Mouse (Mus musculus) small intestine, adult 2 months (tissue): Measurements from ENCODE around the gene Jkamp. TPM values are rescaled to one million over a fixed set of nuclear protein-coding genes. Genes with fewer than 3 reads are reported as not detected.

Experiments used
- H3K27ac ChIP-seq: fragments of 200-500 bp; 2 replicates; pipeline ENCODE4 v1.5.1; 2012; ENCODE audit warnings: low read depth, low read length, control low read depth, inconsistent platforms; ENCODE audit not compliant: insufficient read depth
- H3K27me3 ChIP-seq: fragments of 200-500 bp; 2 replicates; pipeline ENCODE4 v1.6.1; 2012; ENCODE audit warnings: mild to moderate bottlenecking, moderate library complexity, low read length, inconsistent platforms; ENCODE audit not compliant: control insufficient read depth, insufficient read depth
- H3K36me3 ChIP-seq: fragments of 200-500 bp; 2 replicates; pipeline ENCODE4 v1.6.1; 2012; ENCODE audit warnings: mild to moderate bottlenecking, low read length, control low read depth, inconsistent platforms; ENCODE audit not compliant: control insufficient read depth, insufficient read depth
- H3K4me1 ChIP-seq: fragments of 200-500 bp; 2 replicates; pipeline ENCODE4 v1.6.1; 2012; ENCODE audit warnings: low read length, inconsistent platforms, mixed read lengths; ENCODE audit not compliant: control insufficient read depth, insufficient read depth, insufficient read length
- H3K4me3 ChIP-seq: fragments of 200-500 bp; 2 replicates; pipeline ENCODE4 v1.5.1; 2012; ENCODE audit warnings: low read depth, mild to moderate bottlenecking, control low read depth, inconsistent platforms, low read length, moderate library complexity
- CTCF ChIP-seq: fragments of 200-500 bp; IDR thresholded peaks from 2 replicates; pipeline ENCODE4 v1.5.1; 2012; ENCODE audit warnings: low read depth, mild to moderate bottlenecking, control low read depth, inconsistent platforms, low read length, moderate library complexity, mixed read lengths; ENCODE audit not compliant: insufficient replicate concordance, insufficient read length; ENCODE audit errors: extremely low read depth
- POLR2A ChIP-seq: fragments of 200-500 bp; IDR thresholded peaks from 2 replicates; pipeline ENCODE4 v1.6.1; 2012; ENCODE audit warnings: low read depth, mild to moderate bottlenecking, control low read depth, inconsistent platforms, low read length, moderate library complexity
- WGBS: fragments of 180-500 bp; shearing (Covaris S2); methylation state at CpG from one replicate; pipeline ENCODE4 v1.1.7; 2018; 5-methylcytosine and 5-hydroxymethylcytosine counted together
- polyA plus RNA-seq: library from polyadenylated mRNA; depleted of rRNA; stranded (reverse); fragments of >200 nt; gene quantifications from 2 replicates; pipeline ENCODE4 v1.2.3, GENCODE M21; 2012

The Jkamp gene
- polyA plus RNA-seq, 1 experiment = 20.4 TPM

- H3K27me3 ChIP-seq = no peaks in the 10 kb centered on the region
- WGBS = 95% methylated on average over 3 of the region's 3 CpGs
- H3K27ac ChIP-seq = no peak overlapping the region
- no peaks in the 10 kb centered on the region for H3K36me3 ChIP-seq
- TF ChIP-seq CTCF (no peak), POLR2A (no peak)
- H3K4me1 ChIP-seq = 0 out of 2 replicates have a peak, but pooled peaks cover 2% of the 10 kb centered on the region
- H3K4me3 ChIP-seq = no peak overlapping the region
These were observed 7.1 kb upstream of the Jkamp start for GRCm38 (mm10) chr12:72078248-72078647.

GRCm38 (mm10) chr12:72081961-72082360, 3.4 kb upstream of the Jkamp start:
- Histone ChIP-seq H3K27me3 (no peaks in the 10 kb centered on the region), H3K27ac (no peak overlapping the region), H3K4me3 (no peak overlapping the region), H3K36me3 (no peaks in the 10 kb centered on the region), H3K4me1 (peaks cover 7% of the 10 kb centered on the region)
- no peak for TF ChIP-seq POLR2A
- no peak for TF ChIP-seq CTCF
- whole genome bisulfite sequencing = 80% methylated on average over 3 of the region's 3 CpGs

GRCm38 (mm10) chr12:72082370-72082769, 3.0 kb upstream of the Jkamp start:
- Histone ChIP-seq H3K36me3 (no peaks in the 10 kb centered on the region), H3K4me3 (peak overlapping the region; percentile 61), H3K4me1 (peaks cover 7% of the 10 kb centered on the region), H3K27me3 (no peaks in the 10 kb centered on the region), H3K27ac (no peak overlapping the region)
- WGBS = 19% methylated on average over 18 of the region's 18 CpGs
- TF ChIP-seq CTCF = no peak
- TF ChIP-seq POLR2A = no peak

- Histone ChIP-seq H3K36me3 (no peaks in the 10 kb centered on the region), H3K4me1 (peaks cover 7% of the 10 kb centered on the region), H3K27ac (no peak overlapping the region), H3K27me3 (no peaks in the 10 kb centered on the region), H3K4me3 (no peak overlapping the region)
- WGBS = 71% methylated on average over 9 of the region's 9 CpGs
- TF ChIP-seq POLR2A (no peak), CTCF (no peak)
These were observed 2.1 kb upstream of the Jkamp start for GRCm38 (mm10) chr12:72083265-72083664.

- H3K27me3 ChIP-seq = no peaks in the 10 kb centered on the region
- TF ChIP-seq CTCF = no peak
- peak overlapping the region; percentile 80 for H3K4me3 ChIP-seq
- WGBS = 6% methylated on average over 46 of the region's 46 CpGs
- peaks cover 7% of the 10 kb centered on the region for H3K4me1 ChIP-seq
- H3K27ac ChIP-seq = peak overlapping the region; percentile 38; the same call in 1 of the 2 replicates
- H3K36me3 ChIP-seq = no peaks in the 10 kb centered on the region
These were observed 947 bp upstream of the Jkamp start for GRCm38 (mm10) chr12:72084261-72085023.

GRCm38 (mm10) chr12:72085024-72085328, 413 bp upstream of the Jkamp start:
- TF ChIP-seq CTCF (no peak), POLR2A (no peak)
- WGBS = 0% methylated on average over 31 of the region's 31 CpGs
- H3K4me3 ChIP-seq = peak overlapping the region; percentile 80

GRCm38 (mm10) chr12:72086166-72086825, 907 bp downstream of the Jkamp start:
- TF ChIP-seq CTCF (no peak), POLR2A (no peak)

More at GRCm38 (mm10) chr12:72085024-72085328, 413 bp upstream of the Jkamp start:
- Histone ChIP-seq H3K36me3 (peaks cover under 1% of the 10 kb centered on the region; the same call in 1 of the 2 replicates), H3K27me3 (no peaks in the 10 kb centered on the region), H3K4me1 (peaks cover 7% of the 10 kb centered on the region), H3K27ac (peak overlapping the region; percentile 38; the same call in 1 of the 2 replicates)

GRCm38 (mm10) chr12:72089802-72090201, 4.4 kb downstream of the Jkamp start:
- WGBS = 80% methylated on average over 4 of the region's 4 CpGs

More at GRCm38 (mm10) chr12:72086166-72086825, 907 bp downstream of the Jkamp start:
- H3K27ac ChIP-seq = peak overlapping the region; percentile 92
- H3K4me3 ChIP-seq = peak overlapping the region; percentile 68
- 2% methylated on average over 18 of the region's 18 CpGs for WGBS
- peaks cover 7% of the 10 kb centered on the region for H3K4me1 ChIP-seq
- peaks cover 4% of the 10 kb centered on the region for H3K36me3 ChIP-seq
- no peaks in the 10 kb centered on the region for H3K27me3 ChIP-seq

More at GRCm38 (mm10) chr12:72089802-72090201, 4.4 kb downstream of the Jkamp start:
- H3K36me3 ChIP-seq = peaks cover 27% of the 10 kb centered on the region
- TF ChIP-seq CTCF (no peak), POLR2A (no peak)
- H3K27me3 ChIP-seq = no peaks in the 10 kb centered on the region
- H3K4me1 ChIP-seq = 0 out of 2 replicates have a peak, but pooled peaks cover 1% of the 10 kb centered on the region
- H3K27ac ChIP-seq = no peak overlapping the region
- no peak overlapping the region for H3K4me3 ChIP-seq
